ENCODE assay signal across 10 mouse cellular contexts in the genomic region with DNA sequence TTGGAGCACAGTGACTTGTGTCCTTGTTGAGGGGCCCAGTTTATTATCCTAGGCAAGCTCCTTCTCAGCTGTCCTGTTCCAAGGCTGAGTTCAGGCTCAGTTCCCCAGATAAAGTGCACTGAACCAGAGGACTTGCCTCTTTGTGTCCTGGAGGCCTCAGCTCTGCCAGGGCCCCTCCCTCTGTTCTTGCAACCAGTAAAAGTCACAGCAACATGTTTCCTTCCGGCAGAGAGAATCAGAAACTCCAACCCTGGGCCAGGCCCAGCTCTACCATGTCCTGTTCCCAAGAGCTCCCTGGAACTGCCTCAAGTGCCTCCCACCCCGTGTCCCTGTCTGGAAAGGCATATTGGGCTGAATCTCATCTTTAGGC. TPM values are rescaled to one million over a fixed set of nuclear protein-coding genes. Genes with fewer than 3 reads are reported as not detected.
DNase-seq lines count a peak whose midpoint lies in the region; ATAC-seq and TF ChIP-seq lines count a peak whose summit lies in the region.
"Had no signal": no experiment of that assay in that cellular context is flagged by ENCODE, and none has a peak within 500 bp of the region (broad histone marks: within the 10 kb centered on the region; RNA-seq: fewer than 3 reads in every experiment).

No protein-coding gene starts in this region.

- H3K27ac ChIP-seq in embryonic facial prominence, embryonic 15.5 days (replicated peaks): peak overlapping the region; percentile 28; the same call in 1 of the 2 replicates
- H3K27ac ChIP-seq in embryonic facial prominence, embryonic 10.5 days (replicated peaks): no peak overlapping the region; the same call in 1 of the 2 replicates
- H3K27ac ChIP-seq in heart, postnatal 0 days (ENCODE audit: low read depth): peak overlapping the region; percentile 84
- peak overlapping the region; percentile 55 for H3K27ac ChIP-seq in liver, postnatal 0 days (ENCODE audit: low read depth)
- no peak overlapping the region for H3K27ac ChIP-seq in midbrain, embryonic 16.5 days (ENCODE audit: low read length)
- H3K27ac ChIP-seq: midbrain, embryonic 12.5 days had no signal

- no peak for TF ChIP-seq CTCF in heart, postnatal 0 days (IDR thresholded peaks at IDR 0.05; ENCODE audit: low read depth)
- no peak for TF ChIP-seq CTCF in liver, postnatal 0 days (IDR thresholded peaks at IDR 0.05; ENCODE audit: low read depth)

- no peak for TF ChIP-seq EP300 in heart, postnatal 0 days (IDR thresholded peaks at IDR 0.05; ENCODE audit: low read depth)
- no peak for TF ChIP-seq EP300 in liver, postnatal 0 days (IDR thresholded peaks at IDR 0.05; ENCODE audit: low read depth)

- no peaks in the 10 kb centered on the region for H3K27me3 ChIP-seq in embryonic facial prominence, embryonic 15.5 days
- H3K27me3 ChIP-seq in embryonic facial prominence, embryonic 10.5 days (replicated peaks; ENCODE audit: low read depth, poor library complexity, severe bottlenecking): no peaks in the 10 kb centered on the region
- no peaks in the 10 kb centered on the region for H3K27me3 ChIP-seq in heart, postnatal 0 days (ENCODE audit: control insufficient read depth, insufficient read depth, low read length)
- no peaks in the 10 kb centered on the region for H3K27me3 ChIP-seq in liver, postnatal 0 days (ENCODE audit: insufficient read depth, low read length)
- no peaks in the 10 kb centered on the region for H3K27me3 ChIP-seq in midbrain, embryonic 16.5 days (ENCODE audit: control insufficient read depth, insufficient read depth, low read depth, low read length)
- H3K27me3 ChIP-seq: midbrain, embryonic 12.5 days had no signal

- no peak overlapping the region for H3K4me3 ChIP-seq in embryonic facial prominence, embryonic 15.5 days (replicated peaks)
- H3K4me3 ChIP-seq in embryonic facial prominence, embryonic 10.5 days: no peak overlapping the region
- no peak overlapping the region for H3K4me3 ChIP-seq in heart, postnatal 0 days (ENCODE audit: low read depth, low read length)
- H3K4me3 ChIP-seq in liver, postnatal 0 days (ENCODE audit: low read depth, low read length): no peak overlapping the region
- H3K4me3 ChIP-seq in midbrain, embryonic 16.5 days (ENCODE audit: low read depth, low read length): no peak overlapping the region
- H3K4me3 ChIP-seq: midbrain, embryonic 12.5 days had no signal

- H3K4me1 ChIP-seq in embryonic facial prominence, embryonic 15.5 days: 0 out of 2 replicates have a peak, but pooled peaks cover 14% of the 10 kb centered on the region
- H3K4me1 ChIP-seq in embryonic facial prominence, embryonic 10.5 days: 0 out of 2 replicates have a peak, but pooled peaks cover 5% of the 10 kb centered on the region
- H3K4me1 ChIP-seq in heart, postnatal 0 days (ENCODE audit: control insufficient read depth, insufficient read depth): peaks cover 24% of the 10 kb centered on the region
- peaks cover 6% of the 10 kb centered on the region; the same call in 1 of the 2 replicates for H3K4me1 ChIP-seq in liver, postnatal 0 days (ENCODE audit: insufficient read depth)
- no peaks in the 10 kb centered on the region for H3K4me1 ChIP-seq in midbrain, embryonic 16.5 days (ENCODE audit: control insufficient read depth, insufficient read depth, low read length)
- H3K4me1 ChIP-seq: midbrain, embryonic 12.5 days had no signal

- no peak for DNase-seq in embryonic facial prominence, embryonic 10.5 days (ENCODE audit: low spot score)
- peak; percentile 81 for DNase-seq in adrenal gland, postnatal 10 days
- peak; percentile 77 for DNase-seq in heart, postnatal 0 days (ENCODE audit: low spot score)
- no peak for DNase-seq in liver, postnatal 0 days
- peak; percentile 51 to 61 for DNase-seq in thymus, adult 18-20 months
- DNase-seq in right cerebral cortex, postnatal 14 days: no peak

- ATAC-seq in embryonic facial prominence, embryonic 15.5 days (ENCODE audit: insufficient number of reproducible peaks, low FRiP score, low TSS enrichment, low read depth): no peak
- peak; percentile 89 for ATAC-seq in heart, postnatal 0 days (ENCODE audit: insufficient read depth, low read depth)
- peak; percentile 56 for ATAC-seq in liver, postnatal 0 days
- no peak for ATAC-seq in midbrain, embryonic 16.5 days

- H3K9me3 ChIP-seq in embryonic facial prominence, embryonic 15.5 days (replicated peaks): no peaks in the 10 kb centered on the region
- no peaks in the 10 kb centered on the region for H3K9me3 ChIP-seq in embryonic facial prominence, embryonic 10.5 days
- H3K9me3 ChIP-seq in heart, postnatal 0 days (replicated peaks; ENCODE audit: control insufficient read depth, low read length): no peaks in the 10 kb centered on the region
- H3K9me3 ChIP-seq in liver, postnatal 0 days (ENCODE audit: low read length): no peaks in the 10 kb centered on the region
- H3K9me3 ChIP-seq in midbrain, embryonic 16.5 days (replicated peaks; ENCODE audit: control insufficient read depth, low read length, poor library complexity, severe bottlenecking): no peaks in the 10 kb centered on the region
- H3K9me3 ChIP-seq: midbrain, embryonic 12.5 days had no signal

- no peak overlapping the region for H3K9ac ChIP-seq in embryonic facial prominence, embryonic 15.5 days
- H3K9ac ChIP-seq in heart, postnatal 0 days (replicated peaks; ENCODE audit: low read depth, low read length): no peak overlapping the region
- no peak overlapping the region for H3K9ac ChIP-seq in liver, postnatal 0 days (replicated peaks)
- no peak overlapping the region for H3K9ac ChIP-seq in midbrain, embryonic 16.5 days (ENCODE audit: low read depth, low read length)
- H3K9ac ChIP-seq: midbrain, embryonic 12.5 days had no signal

- H3K4me2 ChIP-seq in embryonic facial prominence, embryonic 15.5 days (replicated peaks): no peak overlapping the region
- no peak overlapping the region for H3K4me2 ChIP-seq in heart, postnatal 0 days (ENCODE audit: low read depth, low read length)
- H3K4me2 ChIP-seq in liver, postnatal 0 days (ENCODE audit: low read depth, low read length): no peak overlapping the region
- no peak overlapping the region for H3K4me2 ChIP-seq in midbrain, embryonic 16.5 days (ENCODE audit: low read length)
- H3K4me2 ChIP-seq: midbrain, embryonic 12.5 days had no signal

- WGBS in embryonic facial prominence, embryonic 15.5 days: 22% methylated on average over 2 of the region's 2 CpGs
- 64% methylated on average over 2 of the region's 2 CpGs for WGBS in embryonic facial prominence, embryonic 10.5 days
- WGBS in heart, postnatal 0 days: 9% methylated on average over 2 of the region's 2 CpGs
- 40% methylated on average over 2 of the region's 2 CpGs for WGBS in liver, postnatal 0 days (ENCODE audit: insufficient replicate concordance)
- 48% methylated on average over 2 of the region's 2 CpGs for WGBS in midbrain, embryonic 16.5 days

- peaks cover 30% of the 10 kb centered on the region for H3K36me3 ChIP-seq in embryonic facial prominence, embryonic 15.5 days
- peaks cover 31% of the 10 kb centered on the region; the same call in 1 of the 2 replicates for H3K36me3 ChIP-seq in embryonic facial prominence, embryonic 10.5 days (replicated peaks)
- peaks cover 26% of the 10 kb centered on the region for H3K36me3 ChIP-seq in heart, postnatal 0 days (replicated peaks; ENCODE audit: control insufficient read depth, insufficient read depth, low read length)
- H3K36me3 ChIP-seq in liver, postnatal 0 days (replicated peaks; ENCODE audit: insufficient read depth, low read length): peaks cover 8% of the 10 kb centered on the region; the same call in 1 of the 2 replicates
- H3K36me3 ChIP-seq in midbrain, embryonic 16.5 days (ENCODE audit: control insufficient read depth, insufficient read depth, low read length): peaks cover 12% of the 10 kb centered on the region; the same call in 1 of the 2 replicates

RNA-seq across cellular contexts. Expression of gene Castor1, which starts 14.3 kb away (rescaled TPM):
- polyA plus RNA-seq in embryonic facial prominence, embryonic 15.5 days (2015; fragmentation: Nextera tagmentation; extraction: Ambion mirVana): 13.1 and 14.0 TPM in 2 replicates
- 2.2 and 2.4 TPM in 2 replicates for polyA plus RNA-seq in embryonic facial prominence, embryonic 10.5 days (2016; fragmentation: Nextera tagmentation; extraction: Ambion mirVana)
- 1 to 10 TPM; 5.6 to 8.3 TPM for total RNA-seq in adrenal gland, postnatal 10 days (2021)
- 25.1 and 32.6 TPM in 2 replicates for total RNA-seq in heart, postnatal 0 days (2014; rRNA removed; ENCODE audit: low replicate concordance)
- polyA plus RNA-seq in heart, postnatal 0 days (2015; fragmentation: Nextera tagmentation; extraction: Ambion mirVana): 8.1 and 8.4 TPM in 2 replicates
- polyA plus RNA-seq in liver, postnatal 0 days (2015; fragmentation: Nextera tagmentation; extraction: Ambion mirVana): 1.8 and 2.0 TPM in 2 replicates
- 2.9 and 4.2 TPM in 2 replicates for polyA plus RNA-seq in midbrain, embryonic 16.5 days (2015; fragmentation: Nextera tagmentation; extraction: Ambion mirVana)

RNA-seq across cellular contexts. Expression of gene Tbc1d10a, which starts 17.1 kb away (rescaled TPM):
- polyA plus RNA-seq in embryonic facial prominence, embryonic 15.5 days (2015; fragmentation: Nextera tagmentation; extraction: Ambion mirVana): 56.1 and 56.2 TPM in 2 replicates
- polyA plus RNA-seq in embryonic facial prominence, embryonic 10.5 days (2016; fragmentation: Nextera tagmentation; extraction: Ambion mirVana): 27.4 and 31.0 TPM in 2 replicates
- 10 to 100 TPM; 15.1 to 16.4 TPM for total RNA-seq in adrenal gland, postnatal 10 days (2021)
- total RNA-seq in heart, postnatal 0 days (2014; rRNA removed; ENCODE audit: low replicate concordance): 17.5 and 31.3 TPM in 2 replicates
- polyA plus RNA-seq in heart, postnatal 0 days (2015; fragmentation: Nextera tagmentation; extraction: Ambion mirVana): 10.9 and 11.4 TPM in 2 replicates
- polyA plus RNA-seq in liver, postnatal 0 days (2015; fragmentation: Nextera tagmentation; extraction: Ambion mirVana): 5.6 and 7.0 TPM in 2 replicates
- 33.6 and 34.8 TPM in 2 replicates for polyA plus RNA-seq in midbrain, embryonic 16.5 days (2015; fragmentation: Nextera tagmentation; extraction: Ambion mirVana)

RNA-seq across cellular contexts. Expression of gene Osm, which starts 32.5 kb away (rescaled TPM):
- polyA plus RNA-seq in embryonic facial prominence, embryonic 15.5 days (2015; fragmentation: Nextera tagmentation; extraction: Ambion mirVana): 0.20 and 0.21 TPM in 2 replicates
- not detected in 2 replicates for polyA plus RNA-seq in embryonic facial prominence, embryonic 10.5 days (2016; fragmentation: Nextera tagmentation; extraction: Ambion mirVana)
- total RNA-seq in adrenal gland, postnatal 10 days (2021): under 1 TPM in 1 of 2 experiments, not detected in 1; 0.18 TPM
- total RNA-seq in heart, postnatal 0 days (2014; rRNA removed; ENCODE audit: low replicate concordance): 0.84 TPM in 1 of 2 replicates, not detected in the other
- polyA plus RNA-seq in heart, postnatal 0 days (2015; fragmentation: Nextera tagmentation; extraction: Ambion mirVana): 0.10 TPM in 1 of 2 replicates, not detected in the other
- polyA plus RNA-seq in liver, postnatal 0 days (2015; fragmentation: Nextera tagmentation; extraction: Ambion mirVana): 0.58 and 1.3 TPM in 2 replicates
- polyA plus RNA-seq in midbrain, embryonic 16.5 days (2015; fragmentation: Nextera tagmentation; extraction: Ambion mirVana): 0.08 and 0.19 TPM in 2 replicates
- polyA plus RNA-seq: embryonic facial prominence, embryonic 11.5 days; midbrain, embryonic 12.5 days had no signal

RNA-seq across cellular contexts. Expression of gene Sf3a1, which starts 43.5 kb away (rescaled TPM):
- polyA plus RNA-seq in embryonic facial prominence, embryonic 15.5 days (2015; fragmentation: Nextera tagmentation; extraction: Ambion mirVana): 50.5 and 57.7 TPM in 2 replicates
- 102 and 105 TPM in 2 replicates for polyA plus RNA-seq in embryonic facial prominence, embryonic 10.5 days (2016; fragmentation: Nextera tagmentation; extraction: Ambion mirVana)
- 10 to 100 TPM; 41.0 to 44.7 TPM for total RNA-seq in adrenal gland, postnatal 10 days (2021)
- 14.0 and 20.6 TPM in 2 replicates for total RNA-seq in heart, postnatal 0 days (2014; rRNA removed; ENCODE audit: low replicate concordance)
- 16.4 and 16.7 TPM in 2 replicates for polyA plus RNA-seq in heart, postnatal 0 days (2015; fragmentation: Nextera tagmentation; extraction: Ambion mirVana)
- polyA plus RNA-seq in liver, postnatal 0 days (2015; fragmentation: Nextera tagmentation; extraction: Ambion mirVana): 8.5 and 8.8 TPM in 2 replicates
- polyA plus RNA-seq in midbrain, embryonic 16.5 days (2015; fragmentation: Nextera tagmentation; extraction: Ambion mirVana): 53.8 and 54.0 TPM in 2 replicates

RNA-seq across cellular contexts. Expression of gene Ccdc157, which starts 43.6 kb away (rescaled TPM):
- 14.4 and 16.6 TPM in 2 replicates for polyA plus RNA-seq in embryonic facial prominence, embryonic 15.5 days (2015; fragmentation: Nextera tagmentation; extraction: Ambion mirVana)
- polyA plus RNA-seq in embryonic facial prominence, embryonic 10.5 days (2016; fragmentation: Nextera tagmentation; extraction: Ambion mirVana): 7.2 and 8.0 TPM in 2 replicates
- 1 to 10 TPM; 8.7 to 9.0 TPM for total RNA-seq in adrenal gland, postnatal 10 days (2021)
- 4.5 and 6.5 TPM in 2 replicates for total RNA-seq in heart, postnatal 0 days (2014; rRNA removed; ENCODE audit: low replicate concordance)
- polyA plus RNA-seq in heart, postnatal 0 days (2015; fragmentation: Nextera tagmentation; extraction: Ambion mirVana): 2.7 and 2.8 TPM in 2 replicates
- 0.36 and 0.52 TPM in 2 replicates for polyA plus RNA-seq in liver, postnatal 0 days (2015; fragmentation: Nextera tagmentation; extraction: Ambion mirVana)
- polyA plus RNA-seq in midbrain, embryonic 16.5 days (2015; fragmentation: Nextera tagmentation; extraction: Ambion mirVana): 9.1 and 10.9 TPM in 2 replicates

Comparison
In these comparisons a context has a peak if more than half of its experiments do, and no peak if none do; other contexts are left out.
1. H3K27ac ChIP-seq: peak in embryonic facial prominence, embryonic 15.5 days (single experiment), heart, postnatal 0 days (single experiment) and liver, postnatal 0 days (single experiment); none in embryonic facial prominence, embryonic 10.5 days (single experiment) and midbrain, embryonic 16.5 days (single experiment).
2. ATAC-seq: peak in heart, postnatal 0 days (single experiment) and liver, postnatal 0 days (single experiment); none in embryonic facial prominence, embryonic 15.5 days (single experiment) and midbrain, embryonic 16.5 days (single experiment).
3. DNase-seq: peak in adrenal gland, postnatal 10 days (single experiment), heart, postnatal 0 days (single experiment) and thymus, adult 18-20 months (2 of 2); none in embryonic facial prominence, embryonic 10.5 days (single experiment), liver, postnatal 0 days (single experiment) and right cerebral cortex, postnatal 14 days (single experiment).